Mouse (Mus musculus) bone marrow, adult 2 months (tissue): ENCODE measurements around the gene Cobl.

Source experiments
- CTCF ChIP-seq: fragments of 200-500 bp; IDR thresholded peaks from 2 replicates; pipeline ENCODE4 v1.5.1; 2011; ENCODE audit warnings: low read length, control low read depth; ENCODE audit not compliant: control insufficient read depth, insufficient read depth
- POLR2A ChIP-seq: fragments of 200-500 bp; IDR thresholded peaks from 2 replicates; pipeline ENCODE4 v1.6.1; 2011; ENCODE audit warnings: low read depth, mild to moderate bottlenecking, control low read depth, low read length, borderline replicate concordance; ENCODE audit not compliant: control insufficient read depth

DNA sequence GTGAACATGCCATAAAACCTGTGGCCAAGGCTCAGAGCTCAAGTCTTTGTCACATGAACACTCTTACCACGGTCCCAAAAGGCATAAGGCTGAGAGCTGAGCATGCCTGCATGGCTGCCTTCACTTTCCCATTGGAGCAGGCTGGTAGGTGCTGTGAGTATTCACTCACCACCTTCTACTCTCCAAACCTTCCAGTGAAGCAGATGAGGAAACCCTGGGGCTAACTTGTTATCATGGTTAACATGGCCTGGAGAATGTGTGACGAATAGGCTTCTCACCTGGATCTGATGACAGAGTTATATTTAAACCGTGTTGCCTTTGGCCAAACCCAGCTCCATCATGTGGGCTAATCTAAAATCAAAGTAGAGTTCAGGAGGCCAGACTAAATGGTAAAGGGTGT, 237.4 kb downstream of the Cobl start:
- TF ChIP-seq CTCF (no peak), POLR2A (no peak)
